Mouse (Mus musculus): ENCODE data around the gene Pex10.
"Not testable (repeated sequence)": the region's sequence is repeated elsewhere in the genome, so short reads cannot be mapped to it uniquely, and the experiment has no call there.

Gene Pex10

GRCm38 (mm10) chr4:155064474-155064873 is 2.3 kb upstream of the Pex10 start:
- DNase-seq (ENCODE audit: low spot score): no peak

- peak; percentile 93 for DNase-seq (ENCODE audit: low spot score)
Measured at GRCm38 (mm10) chr4:155065970-155066833, 614 bp upstream of the Pex10 start.

- DNase-seq (ENCODE audit: low spot score): no peak
Measured at GRCm38 (mm10) chr4:155068357-155068972, 1.6 kb downstream of the Pex10 start.

GRCm38 (mm10) chr4:155069191-155069590 is 2.4 kb downstream of the Pex10 start:
- DNase-seq (ENCODE audit: low spot score): no peak

GRCm38 (mm10) chr4:155070199-155070598 is 3.4 kb downstream of the Pex10 start:
- no peak for DNase-seq (ENCODE audit: low spot score)

GRCm38 (mm10) chr4:155070921-155071320 is 4.1 kb downstream of the Pex10 start:
- no peak for DNase-seq (ENCODE audit: low spot score)

GRCm38 (mm10) chr4:155074418-155074817 is 7.6 kb downstream of the Pex10 start:
- no peak for DNase-seq (ENCODE audit: low spot score)

GRCm38 (mm10) chr4:155075137-155075536 is 8.3 kb downstream of the Pex10 start:
- no peak for DNase-seq (ENCODE audit: low spot score)

GRCm38 (mm10) chr4:155075813-155076212 is 9.0 kb downstream of the Pex10 start:
- no peak for DNase-seq (ENCODE audit: low spot score)

GRCm38 (mm10) chr4:155076677-155077076 is 9.9 kb downstream of the Pex10 start:
- no peak for DNase-seq (ENCODE audit: low spot score)

- DNase-seq (ENCODE audit: low spot score): not testable (repeated sequence)
Measured at GRCm38 (mm10) chr4:155078808-155079207, 12.0 kb downstream of the Pex10 start.

GRCm38 (mm10) chr4:155079666-155080065 is 12.8 kb downstream of the Pex10 start:
- no peak for DNase-seq (ENCODE audit: low spot score)

- DNase-seq (ENCODE audit: low spot score): no peak
Measured at GRCm38 (mm10) chr4:155083553-155083952, 16.7 kb downstream of the Pex10 start.

GRCm38 (mm10) chr4:155084351-155084750 is 17.5 kb downstream of the Pex10 start:
- DNase-seq (ENCODE audit: low spot score): no peak

- DNase-seq (ENCODE audit: low spot score): no peak
Measured at GRCm38 (mm10) chr4:155085206-155086107, 18.6 kb downstream of the Pex10 start.

GRCm38 (mm10) chr4:155086108-155087024 is 19.6 kb downstream of the Pex10 start, which contains the start of the genes Rer1 and Morn1:
TSS of gene Rer1 (minus strand) at chr4:155086382.
TSS of gene Morn1 (plus strand) at chr4:155086577.
- peak; percentile 99 for DNase-seq (ENCODE audit: low spot score)

GRCm38 (mm10) chr4:155089241-155089640 is 22.4 kb downstream of the Pex10 start:
- no peak for DNase-seq (ENCODE audit: low spot score)

- DNase-seq (ENCODE audit: low spot score): no peak
Measured at GRCm38 (mm10) chr4:155090147-155090546, 23.3 kb downstream of the Pex10 start.

- DNase-seq (ENCODE audit: low spot score): no peak
Measured at GRCm38 (mm10) chr4:155090688-155091449, 24.1 kb downstream of the Pex10 start.

- no peak for DNase-seq (ENCODE audit: low spot score)
Measured at GRCm38 (mm10) chr4:155092718-155093430, 26.1 kb downstream of the Pex10 start.
